Mouse (Mus musculus) mouse embryonic stem cell (cell line): ENCODE results near the gene Cend1.

ENCODE experiments used
- in situ Hi-C, 2 experiments: fragments of 300-500 bp; cut with MboI; formaldehyde crosslinking; loops; 1 replicate in 1 of 2; 3 replicates in 1 of 2; pipeline ENCODE4 v1.14.3; 2019 to 2020; ENCODE audit warnings: low sequenced_read_pairs in 2 of 2, low pct_unique_long_range_greater_than_20kb in 1 of 2, mixed read lengths in 1 of 2; ENCODE audit not compliant: unreplicated experiment in 1 of 2

The Cend1 gene

GRCm38 (mm10) chr7:141467230-141468030, 38.1 kb upstream of the Cend1 start, which contains the start of gene Cd151:
Cd151 (plus strand) TSS chr7:141467392.
- in situ Hi-C loops = loop anchor here in 1 of 2 experiments (25.0 kb wide), 1 partner anchor 1530 kb away; the partner anchor contains the start of gene Utf1

- in situ Hi-C loops = loop anchor here in 1 of 2 experiments (25.0 kb wide), 1 partner anchor 1529 kb away; the partner anchor contains the start of gene Utf1
These were observed 37.4 kb upstream of the Cend1 start for GRCm38 (mm10) chr7:141466607-141467148.

- in situ Hi-C loops = loop anchor here in 1 of 2 experiments (25.0 kb wide), 1 partner anchor 1529 kb away; the partner anchor contains the start of gene Utf1
These were observed 36.7 kb upstream of the Cend1 start for GRCm38 (mm10) chr7:141466045-141466394.

- in situ Hi-C loops = loop anchor here in 1 of 2 experiments (25.0 kb wide), 1 partner anchor 1528 kb away; the partner anchor contains the start of gene Utf1
These were observed 36.2 kb upstream of the Cend1 start for GRCm38 (mm10) chr7:141465388-141466044.

GRCm38 (mm10) chr7:141464603-141465201, 35.4 kb upstream of the Cend1 start:
- in situ Hi-C loops = loop anchor here in 1 of 2 experiments (25.0 kb wide), 1 partner anchor 1527 kb away; the partner anchor contains the start of gene Utf1

GRCm38 (mm10) chr7:141463824-141464602, 34.7 kb upstream of the Cend1 start:
- in situ Hi-C loops = loop anchor here in 1 of 2 experiments (25.0 kb wide), 1 partner anchor 1527 kb away; the partner anchor contains the start of gene Utf1

GRCm38 (mm10) chr7:141462333-141462821, 33.1 kb upstream of the Cend1 start:
- in situ Hi-C loops = loop anchor here in 1 of 2 experiments (25.0 kb wide), 1 partner anchor 1525 kb away; the partner anchor contains the start of gene Utf1

GRCm38 (mm10) chr7:141461521-141462332, 32.4 kb upstream of the Cend1 start:
- in situ Hi-C loops = loop anchor here in 1 of 2 experiments (25.0 kb wide), 1 partner anchor 1524 kb away; the partner anchor contains the start of gene Utf1

- in situ Hi-C loops = loop anchor here in 1 of 2 experiments (25.0 kb wide), 1 partner anchor 1523 kb away; the partner anchor contains the start of gene Utf1
These were observed 31.3 kb upstream of the Cend1 start, which contains the start of gene Cracr2b for GRCm38 (mm10) chr7:141460391-141461113. Cracr2b (plus strand) TSS chr7:141461094.

- in situ Hi-C loops = loop anchor here in 1 of 2 experiments (25.0 kb wide), 1 partner anchor 1523 kb away; the partner anchor contains the start of gene Utf1
These were observed 30.7 kb upstream of the Cend1 start for GRCm38 (mm10) chr7:141460001-141460390.

GRCm38 (mm10) chr7:141459301-141459711, 30.0 kb upstream of the Cend1 start:
- in situ Hi-C loops = loop anchor here in 1 of 2 experiments (25.0 kb wide), 1 partner anchor 1522 kb away; the partner anchor contains the start of gene Utf1

GRCm38 (mm10) chr7:141458661-141459060, 29.4 kb upstream of the Cend1 start:
- in situ Hi-C loops = loop anchor here in 1 of 2 experiments (25.0 kb wide), 1 partner anchor 1521 kb away; the partner anchor contains the start of gene Utf1

GRCm38 (mm10) chr7:141457986-141458660, 28.8 kb upstream of the Cend1 start:
- in situ Hi-C loops = loop anchor here in 1 of 2 experiments (25.0 kb wide), 1 partner anchor 1521 kb away; the partner anchor contains the start of gene Utf1

- in situ Hi-C loops = loop anchor here in 1 of 2 experiments (25.0 kb wide), 1 partner anchor 1520 kb away; the partner anchor contains the start of gene Utf1
These were observed 27.9 kb upstream of the Cend1 start for GRCm38 (mm10) chr7:141457236-141457635.

GRCm38 (mm10) chr7:141456739-141457138, 27.4 kb upstream of the Cend1 start:
- in situ Hi-C loops = loop anchor here in 1 of 2 experiments (25.0 kb wide), 1 partner anchor 1519 kb away; the partner anchor contains the start of gene Utf1
